ENCODE assay signal across 23 mouse cellular contexts in genomic region chr3:149041188-149041587, GRCm38 (mm10). TPM values are rescaled to one million over a fixed set of nuclear protein-coding genes. Genes with fewer than 3 reads are reported as not detected.
DNase-seq lines count a peak whose midpoint lies in the region; ATAC-seq and TF ChIP-seq lines count a peak whose summit lies in the region.
"Had no signal": no experiment of that assay in that cellular context is flagged by ENCODE, and none has a peak within 500 bp of the region (broad histone marks: within the 10 kb centered on the region; RNA-seq: fewer than 3 reads in every experiment).

No protein-coding gene starts in this region.

- peak overlapping the region; percentile 60 for H3K27ac ChIP-seq in heart, embryonic 13.5 days (replicated peaks)
- H3K27ac ChIP-seq in limb, embryonic 11.5 days (replicated peaks; ENCODE audit: low read depth, low read length) = no peak overlapping the region
- no peak overlapping the region for H3K27ac ChIP-seq in limb, embryonic 10.5 days
- H3K27ac ChIP-seq in lung, embryonic 16.5 days (ENCODE audit: low read length) = 0 out of 2 replicates have a peak overlapping the region, but pooled peaks have one; percentile 3
- no peak overlapping the region for H3K27ac ChIP-seq in midbrain, embryonic 11.5 days (ENCODE audit: low read depth, low read length)
- no peak overlapping the region for H3K27ac ChIP-seq in midbrain, postnatal 0 days (ENCODE audit: low read depth, low read length)

- no peaks in the 10 kb centered on the region for H3K9me3 ChIP-seq in heart, embryonic 13.5 days
- H3K9me3 ChIP-seq in limb, embryonic 11.5 days (ENCODE audit: control insufficient read depth, low read length) = no peaks in the 10 kb centered on the region
- H3K9me3 ChIP-seq in limb, embryonic 10.5 days (replicated peaks) = no peaks in the 10 kb centered on the region
- H3K9me3 ChIP-seq in lung, embryonic 16.5 days (ENCODE audit: control insufficient read depth, low read length) = no peaks in the 10 kb centered on the region
- H3K9me3 ChIP-seq in midbrain, embryonic 11.5 days (ENCODE audit: control insufficient read depth, low read length) = no peaks in the 10 kb centered on the region
- no peaks in the 10 kb centered on the region for H3K9me3 ChIP-seq in midbrain, postnatal 0 days (ENCODE audit: low read length)

- no peak overlapping the region for H3K4me3 ChIP-seq in heart, embryonic 13.5 days
- no peak overlapping the region for H3K4me3 ChIP-seq in limb, embryonic 11.5 days (ENCODE audit: low read depth, low read length)
- no peak overlapping the region for H3K4me3 ChIP-seq in limb, embryonic 10.5 days
- H3K4me3 ChIP-seq in lung, embryonic 16.5 days (ENCODE audit: low read length) = no peak overlapping the region
- H3K4me3 ChIP-seq in lung, adult 2 months (replicated peaks; ENCODE audit: extremely low read depth, low read depth, low read length) = no peak overlapping the region
- H3K4me3 ChIP-seq in midbrain, embryonic 11.5 days (ENCODE audit: low read depth, low read length) = no peak overlapping the region
- no peak overlapping the region for H3K4me3 ChIP-seq in midbrain, postnatal 0 days (ENCODE audit: low read depth, low read length)

- no peaks in the 10 kb centered on the region for H3K27me3 ChIP-seq in heart, embryonic 13.5 days (replicated peaks)
- no peaks in the 10 kb centered on the region for H3K27me3 ChIP-seq in limb, embryonic 11.5 days (ENCODE audit: control insufficient read depth, insufficient read depth, low read length)
- H3K27me3 ChIP-seq in limb, embryonic 10.5 days (ENCODE audit: low read depth, poor library complexity, severe bottlenecking) = no peaks in the 10 kb centered on the region
- no peaks in the 10 kb centered on the region for H3K27me3 ChIP-seq in lung, embryonic 16.5 days (ENCODE audit: control insufficient read depth, insufficient read depth, low read depth, low read length)
- no peaks in the 10 kb centered on the region for H3K27me3 ChIP-seq in midbrain, embryonic 11.5 days (ENCODE audit: control insufficient read depth, insufficient read depth, low read length)
- H3K27me3 ChIP-seq in midbrain, postnatal 0 days (ENCODE audit: insufficient read depth, low read length) = no peaks in the 10 kb centered on the region
- H3K27me3 ChIP-seq: CH12.LX, Patski had no signal

- no peak for TF ChIP-seq CTCF in lung, adult 2 months (IDR thresholded peaks at IDR 0.05; ENCODE audit: insufficient read depth, low read length)
- TF ChIP-seq CTCF in midbrain, postnatal 0 days (IDR thresholded peaks at IDR 0.05) = no peak

- DNase-seq in heart, adult 11 months = no peak
- peak; percentile 16 for DNase-seq in limb, embryonic 11.5 days (ENCODE audit: low spot score)
- no peak for DNase-seq in limb, embryonic 10.5 days (ENCODE audit: low spot score)
- no peak for DNase-seq in lung, adult 2 months
- DNase-seq in midbrain, embryonic 11.5 days (ENCODE audit: low spot score, missing footprints) = peak; percentile 82
- DNase-seq in midbrain, postnatal 0 days (ENCODE audit: low spot score) = no peak
- DNase-seq: adrenal gland, adult 2 months; adrenal gland, adult 8-10 months; adrenal gland, postnatal 10 days; adrenal gland, postnatal 14 days; adrenal gland, postnatal 25 days; adrenal gland, postnatal 36 days; B cell, adult 2 months; cerebellum, adult 11 months; cerebellum, adult 11-12 months had no signal

- no peak for TF ChIP-seq POLR2A in lung, adult 2 months (IDR thresholded peaks at IDR 0.05; ENCODE audit: borderline replicate concordance, extremely low read depth, low read depth, low read length)

- ATAC-seq in heart, embryonic 13.5 days (ENCODE audit: extremely low read depth, insufficient number of reproducible peaks, low FRiP score, low TSS enrichment) = no peak
- no peak for ATAC-seq in limb, embryonic 11.5 days (ENCODE audit: insufficient number of reproducible peaks, low FRiP score, low TSS enrichment, low read depth)
- no peak for ATAC-seq in lung, embryonic 16.5 days (ENCODE audit: low read depth)
- ATAC-seq in midbrain, embryonic 11.5 days (ENCODE audit: low FRiP score) = no peak
- ATAC-seq in midbrain, postnatal 0 days (ENCODE audit: low FRiP score) = no peak
- ATAC-seq: activated CD4-positive, CD25-positive, alpha-beta regulatory T cell, adult 4 months; CD4-positive, CD25-positive, alpha-beta regulatory T cell, adult 4 months; Patski had no signal

- WGBS in heart, embryonic 13.5 days = 35% methylated on average over 3 of the region's 3 CpGs
- WGBS in limb, embryonic 11.5 days = 38% methylated on average over 3 of the region's 3 CpGs
- WGBS in limb, embryonic 10.5 days = 39% methylated on average over 3 of the region's 3 CpGs
- 44% methylated on average over 3 of the region's 3 CpGs for WGBS in lung, embryonic 16.5 days
- WGBS in lung, adult 2 months = 29% methylated on average over 3 of the region's 3 CpGs
- 56% methylated on average over 3 of the region's 3 CpGs for WGBS in midbrain, embryonic 11.5 days
- 57% methylated on average over 3 of the region's 3 CpGs for WGBS in midbrain, postnatal 0 days

- no peak overlapping the region for H3K4me2 ChIP-seq in heart, embryonic 13.5 days
- H3K4me2 ChIP-seq in limb, embryonic 11.5 days (ENCODE audit: low read depth, severe bottlenecking) = no peak overlapping the region
- no peak overlapping the region for H3K4me2 ChIP-seq in lung, embryonic 16.5 days (ENCODE audit: low read depth, low read length)
- H3K4me2 ChIP-seq in midbrain, embryonic 11.5 days = no peak overlapping the region
- no peak overlapping the region for H3K4me2 ChIP-seq in midbrain, postnatal 0 days (ENCODE audit: low read depth, low read length, poor library complexity, severe bottlenecking)

- H3K9ac ChIP-seq in heart, embryonic 13.5 days = no peak overlapping the region
- no peak overlapping the region for H3K9ac ChIP-seq in limb, embryonic 11.5 days (ENCODE audit: low read length)
- H3K9ac ChIP-seq in lung, embryonic 16.5 days (ENCODE audit: low read length) = no peak overlapping the region
- no peak overlapping the region for H3K9ac ChIP-seq in midbrain, embryonic 11.5 days (ENCODE audit: low read length)
- H3K9ac ChIP-seq in midbrain, postnatal 0 days (replicated peaks; ENCODE audit: low read length, poor library complexity, severe bottlenecking) = no peak overlapping the region

- peaks cover 23% of the 10 kb centered on the region for H3K4me1 ChIP-seq in heart, embryonic 13.5 days
- H3K4me1 ChIP-seq in limb, embryonic 11.5 days (ENCODE audit: control insufficient read depth, insufficient read depth, low read length) = peaks cover 15% of the 10 kb centered on the region
- H3K4me1 ChIP-seq in limb, embryonic 10.5 days = peaks cover 38% of the 10 kb centered on the region
- H3K4me1 ChIP-seq in lung, embryonic 16.5 days (replicated peaks; ENCODE audit: control insufficient read depth, insufficient read depth, low read length) = peaks cover 9% of the 10 kb centered on the region
- peaks cover 5% of the 10 kb centered on the region; the same call in 1 of the 2 replicates for H3K4me1 ChIP-seq in lung, adult 2 months (ENCODE audit: control insufficient read depth, insufficient read depth, low read length)
- peaks cover 18% of the 10 kb centered on the region for H3K4me1 ChIP-seq in midbrain, embryonic 11.5 days (ENCODE audit: control insufficient read depth, insufficient read depth, low read length)
- no peaks in the 10 kb centered on the region for H3K4me1 ChIP-seq in midbrain, postnatal 0 days (ENCODE audit: insufficient read depth, low read length)

- H3K36me3 ChIP-seq in heart, embryonic 13.5 days = no peaks in the 10 kb centered on the region
- H3K36me3 ChIP-seq in limb, embryonic 11.5 days (ENCODE audit: control insufficient read depth, insufficient read depth, low read length) = no peaks in the 10 kb centered on the region
- no peaks in the 10 kb centered on the region for H3K36me3 ChIP-seq in limb, embryonic 10.5 days
- no peaks in the 10 kb centered on the region for H3K36me3 ChIP-seq in lung, embryonic 16.5 days (ENCODE audit: control insufficient read depth, insufficient read depth, low read length)
- H3K36me3 ChIP-seq in midbrain, embryonic 11.5 days (ENCODE audit: control insufficient read depth, insufficient read depth, low read length) = no peaks in the 10 kb centered on the region
- H3K36me3 ChIP-seq in midbrain, postnatal 0 days (ENCODE audit: insufficient read depth, low read length) = no peaks in the 10 kb centered on the region
- H3K36me3 ChIP-seq: G1E had no signal

RNA-seq across cellular contexts. Expression of gene Adgrl2, which starts 50.8 kb away (rescaled TPM):
- polyA plus RNA-seq in heart, embryonic 13.5 days (2015; fragmentation: Nextera tagmentation; extraction: Ambion mirVana) = 32.6 and 34.4 TPM in 2 replicates
- 87.9 and 108 TPM in 2 replicates for polyA plus RNA-seq in limb, embryonic 11.5 days (2014; fragmentation: Nextera tagmentation; extraction: Ambion mirVana)
- 79.2 and 81.2 TPM in 2 replicates for polyA plus RNA-seq in limb, embryonic 10.5 days (2016; fragmentation: Nextera tagmentation; extraction: Ambion mirVana)
- polyA plus RNA-seq in lung, embryonic 16.5 days (2015; fragmentation: Nextera tagmentation; extraction: Ambion mirVana) = 46.3 and 51.1 TPM in 2 replicates
- 92.7 and 94.3 TPM in 2 replicates for polyA plus RNA-seq in lung, adult 2 months (2012; rRNA removed)
- polyA plus RNA-seq in midbrain, embryonic 11.5 days (2014; fragmentation: Nextera tagmentation; extraction: Ambion mirVana) = 124 and 131 TPM in 2 replicates
- total RNA-seq in midbrain, postnatal 0 days (2014; rRNA removed) = 102 and 116 TPM in 2 replicates
- 83.6 and 92.9 TPM in 2 replicates for polyA plus RNA-seq in midbrain, postnatal 0 days (2015; fragmentation: Nextera tagmentation; extraction: Ambion mirVana)
- total RNA-seq: MEL had no signal
- polyA plus RNA-seq: CD4-positive, CD25-positive, alpha-beta regulatory T cell, adult 4 months; G1E had no signal

Comparison
In these comparisons a context has a peak if more than half of its experiments do, and no peak if none do; other contexts are left out.
1. DNase-seq: peak in limb, embryonic 11.5 days (single experiment) and midbrain, embryonic 11.5 days (single experiment); none in heart, adult 11 months (single experiment), limb, embryonic 10.5 days (single experiment), lung, adult 2 months (single experiment) and midbrain, postnatal 0 days (single experiment).
2. H3K27ac ChIP-seq: peak in heart, embryonic 13.5 days (single experiment) and lung, embryonic 16.5 days (single experiment); none in limb, embryonic 11.5 days (single experiment), limb, embryonic 10.5 days (single experiment), midbrain, embryonic 11.5 days (single experiment) and midbrain, postnatal 0 days (single experiment).